Mouse (Mus musculus): ENCODE measurements at regions not wholly inside any gene's neighbourhood (a gene's known extent, or its start where the extent isn't known, plus 50 kb on each side); places are given as distances from the start of the nearest gene placed in this dataset.
A peak's percentile ranks its signal among the peaks of the same experiment; 100 is the strongest.
"Not testable (repeated sequence)": the region's sequence is repeated elsewhere in the genome, so short reads cannot be mapped to it uniquely, and the experiment has no call there.

GRCm38 (mm10) chr6:41225382-41225781, 76.7 kb upstream of the Try4 start:
- no peak for DNase-seq (ENCODE audit: low read depth, low spot score)

GRCm38 (mm10) chr6:41218415-41218814, 83.7 kb upstream of the Try4 start:
- no peak for DNase-seq (ENCODE audit: low read depth, low spot score)

GRCm38 (mm10) chr6:41215857-41216256, 86.2 kb upstream of the Try4 start:
- DNase-seq (ENCODE audit: low read depth, low spot score) = no peak

- DNase-seq (ENCODE audit: low read depth, low spot score) = no peak
Measured at GRCm38 (mm10) chr6:41205864-41206263, 96.2 kb upstream of the Try4 start.

- DNase-seq (ENCODE audit: low read depth, low spot score) = no peak
Measured at GRCm38 (mm10) chr6:41202882-41203281, 99.2 kb upstream of the Try4 start.

GRCm38 (mm10) chr6:41202302-41202701, 99.8 kb upstream of the Try4 start:
- DNase-seq (ENCODE audit: low read depth, low spot score) = no peak

- peak; percentile 10 for DNase-seq (ENCODE audit: low read depth, low spot score)
Measured at GRCm38 (mm10) chr6:41194464-41194863, 107.6 kb upstream of the Try4 start.

GRCm38 (mm10) chr6:41191734-41192326, 110.2 kb upstream of the Try4 start:
- no peak for DNase-seq (ENCODE audit: low read depth, low spot score)

- DNase-seq (ENCODE audit: low read depth, low spot score) = no peak
Measured at GRCm38 (mm10) chr6:41188910-41189309, 113.2 kb upstream of the Try4 start.

- no peak for DNase-seq (ENCODE audit: low read depth, low spot score)
Measured at GRCm38 (mm10) chr6:41187966-41188365, 114.1 kb upstream of the Try4 start.

- DNase-seq (ENCODE audit: low read depth, low spot score) = no peak
Measured at GRCm38 (mm10) chr6:41178896-41179295, 123.2 kb upstream of the Try4 start.

- no peak for DNase-seq (ENCODE audit: low read depth, low spot score)
Measured at GRCm38 (mm10) chr6:41178019-41178418, 124.0 kb upstream of the Try4 start.

- DNase-seq (ENCODE audit: low read depth, low spot score) = no peak
Measured at GRCm38 (mm10) chr6:41177152-41177551, 124.9 kb upstream of the Try4 start.

- no peak for DNase-seq (ENCODE audit: low read depth, low spot score)
Measured at GRCm38 (mm10) chr6:41176034-41176433, 126.0 kb upstream of the Try4 start.

GRCm38 (mm10) chr6:41163491-41163890, 128.2 kb upstream of the 2210010C04Rik start:
- no peak for DNase-seq (ENCODE audit: low read depth, low spot score)

GRCm38 (mm10) chr6:41161693-41162092, 126.4 kb upstream of the 2210010C04Rik start:
- no peak for DNase-seq (ENCODE audit: low read depth, low spot score)

- no peak for DNase-seq (ENCODE audit: low read depth, low spot score)
Measured at GRCm38 (mm10) chr6:41152101-41152500, 116.8 kb upstream of the 2210010C04Rik start.

- no peak for DNase-seq (ENCODE audit: low read depth, low spot score)
Measured at GRCm38 (mm10) chr6:41151542-41151941, 116.2 kb upstream of the 2210010C04Rik start.

GRCm38 (mm10) chr6:41140916-41141315, 105.6 kb upstream of the 2210010C04Rik start:
- DNase-seq (ENCODE audit: low read depth, low spot score) = no peak

- DNase-seq (ENCODE audit: low read depth, low spot score) = not testable (repeated sequence)
Measured at GRCm38 (mm10) chr6:41137401-41137777, 102.1 kb upstream of the 2210010C04Rik start.

GRCm38 (mm10) chr6:41136717-41137400, 101.5 kb upstream of the 2210010C04Rik start:
- peak; percentile 68 for DNase-seq (ENCODE audit: low read depth, low spot score)

- DNase-seq (ENCODE audit: low read depth, low spot score) = no peak
Measured at GRCm38 (mm10) chr6:41135160-41135559, 99.9 kb upstream of the 2210010C04Rik start.

- no peak for DNase-seq (ENCODE audit: low read depth, low spot score)
Measured at GRCm38 (mm10) chr6:41129906-41130305, 94.6 kb upstream of the 2210010C04Rik start.
